Mouse (Mus musculus): ENCODE measurements around the gene Jmjd6. TPM values are rescaled to one million over a fixed set of nuclear protein-coding genes. Genes with fewer than 3 reads are reported as not detected.

Jmjd6 gene
- polyA plus RNA-seq, 1 experiment from 2014 or later: 102 TPM

GRCm38 (mm10) chr11:116814076-116814883 is 29.0 kb downstream of the Jmjd6 start:
- DNase-seq (ENCODE audit: low spot score) (peak; percentile 51), ATAC-seq (replicated peaks; ENCODE audit: low FRiP score) (0 out of 2 replicates have a peak, but pooled peaks have one; percentile 21)
- Histone ChIP-seq H3K4me3 (ENCODE audit: low read depth, low read length) (no peak overlapping the region), H3K9me3 (ENCODE audit: control insufficient read depth, low read length) (no peaks in the 10 kb centered on the region), H3K27ac (ENCODE audit: low read depth, low read length) (peak overlapping the region; percentile 66), H3K4me1 (replicated peaks; ENCODE audit: control insufficient read depth, insufficient read depth, low read length) (peaks cover 38% of the 10 kb centered on the region), H3K36me3 (ENCODE audit: control insufficient read depth, insufficient read depth, low read length) (no peaks in the 10 kb centered on the region), H3K27me3 (replicated peaks; ENCODE audit: control insufficient read depth, insufficient read depth, low read length) (no peaks in the 10 kb centered on the region; the same call in 1 of the 2 replicates), H3K4me2 (peak overlapping the region; percentile 20; the same call in 1 of the 2 replicates), H3K9ac (ENCODE audit: low read depth, low read length) (no peak overlapping the region)
- 28% methylated on average over 20 of the region's 20 CpGs for WGBS

DNA sequence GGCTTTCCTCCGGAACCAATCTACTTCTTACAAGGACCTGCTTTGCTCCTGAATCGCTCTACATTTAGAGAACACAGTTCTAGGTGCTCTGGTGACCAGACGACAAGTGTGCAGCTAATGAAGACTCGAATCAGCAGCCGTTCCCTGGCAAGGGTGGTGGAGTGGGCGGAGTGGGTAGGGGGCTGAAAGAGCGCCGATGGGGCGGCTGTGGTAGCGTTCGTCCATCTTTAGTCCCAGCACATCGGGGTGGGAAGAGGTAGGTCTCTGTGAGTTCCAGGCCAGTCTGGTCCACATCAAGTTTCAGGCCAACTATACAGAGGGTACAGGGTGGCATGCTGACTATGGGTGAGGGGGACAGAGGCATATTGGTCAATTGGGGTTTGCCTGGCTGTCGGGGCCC is 29.6 kb downstream of the Jmjd6 start:
- no peak overlapping the region for H3K4me3 ChIP-seq (ENCODE audit: low read depth, low read length)
- no peak overlapping the region for H3K9ac ChIP-seq (ENCODE audit: low read depth, low read length)
- peak overlapping the region; percentile 66; the same call in 1 of the 2 replicates for H3K27ac ChIP-seq (ENCODE audit: low read depth, low read length)
- ATAC-seq (replicated peaks; ENCODE audit: low FRiP score) (no peak), DNase-seq (ENCODE audit: low spot score) (no peak)
- no peak overlapping the region for H3K4me2 ChIP-seq
- H3K9me3 ChIP-seq (ENCODE audit: control insufficient read depth, low read length): no peaks in the 10 kb centered on the region
- H3K36me3 ChIP-seq (ENCODE audit: control insufficient read depth, insufficient read depth, low read length): no peaks in the 10 kb centered on the region
- no peaks in the 10 kb centered on the region; the same call in 1 of the 2 replicates for H3K27me3 ChIP-seq (replicated peaks; ENCODE audit: control insufficient read depth, insufficient read depth, low read length)
- WGBS: 81% methylated on average over 13 of the region's 13 CpGs
- H3K4me1 ChIP-seq (replicated peaks; ENCODE audit: control insufficient read depth, insufficient read depth, low read length): peaks cover 38% of the 10 kb centered on the region

DNA sequence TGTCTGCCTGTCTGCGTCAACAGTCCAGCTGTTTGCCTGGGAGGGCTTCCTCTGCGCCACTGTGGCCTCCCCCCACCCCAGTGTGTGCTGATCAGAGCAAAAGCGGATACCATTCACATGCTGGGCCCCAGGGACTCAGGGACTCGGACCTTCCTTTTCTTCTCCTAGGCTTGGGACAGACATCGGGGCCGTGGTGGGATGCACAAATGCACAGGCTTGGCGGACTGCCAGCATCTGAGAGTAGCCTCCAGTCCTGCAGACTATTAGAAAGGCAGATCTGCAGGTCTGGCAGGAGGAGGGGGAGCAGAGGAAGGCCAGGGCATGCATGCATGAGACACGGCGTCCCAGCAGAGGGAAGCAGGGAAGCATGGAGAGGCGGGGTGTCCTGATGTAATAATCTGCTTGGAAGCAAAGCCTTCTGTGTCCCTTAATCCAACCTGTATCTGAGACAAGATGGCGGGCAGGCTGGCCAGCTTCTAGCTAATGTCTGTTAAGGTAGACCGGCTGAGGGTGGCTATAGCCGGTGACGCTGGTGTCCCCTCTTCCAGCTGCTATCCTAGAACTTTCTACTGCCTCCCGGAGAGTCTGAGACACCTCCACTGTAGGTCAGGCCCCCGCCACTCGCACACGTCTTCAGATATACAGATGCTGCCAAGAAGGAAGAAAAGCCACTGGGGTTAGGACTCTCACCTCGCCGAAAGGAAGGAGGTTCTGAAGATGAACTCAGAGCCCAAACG is 30.3 kb downstream of the Jmjd6 start:
- Histone ChIP-seq H3K9me3 (ENCODE audit: control insufficient read depth, low read length) (no peaks in the 10 kb centered on the region), H3K9ac (ENCODE audit: low read depth, low read length) (no peak overlapping the region), H3K4me1 (replicated peaks; ENCODE audit: control insufficient read depth, insufficient read depth, low read length) (peaks cover 39% of the 10 kb centered on the region), H3K4me2 (no peak overlapping the region), H3K36me3 (ENCODE audit: control insufficient read depth, insufficient read depth, low read length) (no peaks in the 10 kb centered on the region), H3K4me3 (ENCODE audit: low read depth, low read length) (no peak overlapping the region), H3K27ac (ENCODE audit: low read depth, low read length) (peak overlapping the region; percentile 4; the same call in 1 of the 2 replicates), H3K27me3 (replicated peaks; ENCODE audit: control insufficient read depth, insufficient read depth, low read length) (no peaks in the 10 kb centered on the region; the same call in 1 of the 2 replicates)
- 0 out of 2 replicates have a peak, but pooled peaks have one; percentile 23 for ATAC-seq (replicated peaks; ENCODE audit: low FRiP score)
- peak; percentile 45 for DNase-seq (ENCODE audit: low spot score)
- 71% methylated on average over 21 of the region's 21 CpGs for WGBS

- H3K9me3 ChIP-seq (ENCODE audit: control insufficient read depth, low read length): no peaks in the 10 kb centered on the region
- DNase-seq (ENCODE audit: low spot score): peak; percentile 60
- WGBS: 20% methylated on average over 31 of the region's 32 CpGs
- H3K4me2 ChIP-seq: peak overlapping the region; percentile 71
- H3K4me3 ChIP-seq (ENCODE audit: low read depth, low read length): peak overlapping the region; percentile 38
- ATAC-seq (replicated peaks; ENCODE audit: low FRiP score): peak; percentile 58
- peak overlapping the region; percentile 32; the same call in 1 of the 2 replicates for H3K27ac ChIP-seq (ENCODE audit: low read depth, low read length)
- H3K9ac ChIP-seq (ENCODE audit: low read depth, low read length): no peak overlapping the region
- no peaks in the 10 kb centered on the region for H3K36me3 ChIP-seq (ENCODE audit: control insufficient read depth, insufficient read depth, low read length)
- peaks cover 41% of the 10 kb centered on the region for H3K4me1 ChIP-seq (replicated peaks; ENCODE audit: control insufficient read depth, insufficient read depth, low read length)
- no peaks in the 10 kb centered on the region; the same call in 1 of the 2 replicates for H3K27me3 ChIP-seq (replicated peaks; ENCODE audit: control insufficient read depth, insufficient read depth, low read length)
These were observed 32.0 kb downstream of the Jmjd6 start for GRCm38 (mm10) chr11:116810983-116811901.

GRCm38 (mm10) chr11:116810528-116810927 is 32.7 kb downstream of the Jmjd6 start:
- no peaks in the 10 kb centered on the region for H3K9me3 ChIP-seq (ENCODE audit: control insufficient read depth, low read length)
- no peak overlapping the region for H3K4me3 ChIP-seq (ENCODE audit: low read depth, low read length)
- no peak overlapping the region for H3K4me2 ChIP-seq
- H3K4me1 ChIP-seq (replicated peaks; ENCODE audit: control insufficient read depth, insufficient read depth, low read length): peaks cover 41% of the 10 kb centered on the region
- no peak for ATAC-seq (replicated peaks; ENCODE audit: low FRiP score)
- H3K36me3 ChIP-seq (ENCODE audit: control insufficient read depth, insufficient read depth, low read length): no peaks in the 10 kb centered on the region
- H3K27ac ChIP-seq (ENCODE audit: low read depth, low read length): no peak overlapping the region
- no peak for DNase-seq (ENCODE audit: low spot score)
- WGBS: 76% methylated on average over 11 of the region's 11 CpGs
- H3K27me3 ChIP-seq (replicated peaks; ENCODE audit: control insufficient read depth, insufficient read depth, low read length): no peaks in the 10 kb centered on the region; the same call in 1 of the 2 replicates
- no peak overlapping the region for H3K9ac ChIP-seq (ENCODE audit: low read depth, low read length)

- H3K27me3 ChIP-seq (replicated peaks; ENCODE audit: control insufficient read depth, insufficient read depth, low read length): no peaks in the 10 kb centered on the region; the same call in 1 of the 2 replicates
- no peaks in the 10 kb centered on the region for H3K36me3 ChIP-seq (ENCODE audit: control insufficient read depth, insufficient read depth, low read length)
- DNase-seq (ENCODE audit: low spot score): no peak
- H3K9me3 ChIP-seq (ENCODE audit: control insufficient read depth, low read length): no peaks in the 10 kb centered on the region
- no peak overlapping the region for H3K9ac ChIP-seq (ENCODE audit: low read depth, low read length)
- H3K4me3 ChIP-seq (ENCODE audit: low read depth, low read length): no peak overlapping the region
- H3K27ac ChIP-seq (ENCODE audit: low read depth, low read length): no peak overlapping the region
- no peak overlapping the region for H3K4me2 ChIP-seq
- H3K4me1 ChIP-seq (replicated peaks; ENCODE audit: control insufficient read depth, insufficient read depth, low read length): peaks cover 32% of the 10 kb centered on the region
- WGBS: 79% methylated on average over 8 of the region's 8 CpGs
- no peak for ATAC-seq (replicated peaks; ENCODE audit: low FRiP score)
These were observed 33.7 kb downstream of the Jmjd6 start for GRCm38 (mm10) chr11:116809520-116809919.

DNA sequence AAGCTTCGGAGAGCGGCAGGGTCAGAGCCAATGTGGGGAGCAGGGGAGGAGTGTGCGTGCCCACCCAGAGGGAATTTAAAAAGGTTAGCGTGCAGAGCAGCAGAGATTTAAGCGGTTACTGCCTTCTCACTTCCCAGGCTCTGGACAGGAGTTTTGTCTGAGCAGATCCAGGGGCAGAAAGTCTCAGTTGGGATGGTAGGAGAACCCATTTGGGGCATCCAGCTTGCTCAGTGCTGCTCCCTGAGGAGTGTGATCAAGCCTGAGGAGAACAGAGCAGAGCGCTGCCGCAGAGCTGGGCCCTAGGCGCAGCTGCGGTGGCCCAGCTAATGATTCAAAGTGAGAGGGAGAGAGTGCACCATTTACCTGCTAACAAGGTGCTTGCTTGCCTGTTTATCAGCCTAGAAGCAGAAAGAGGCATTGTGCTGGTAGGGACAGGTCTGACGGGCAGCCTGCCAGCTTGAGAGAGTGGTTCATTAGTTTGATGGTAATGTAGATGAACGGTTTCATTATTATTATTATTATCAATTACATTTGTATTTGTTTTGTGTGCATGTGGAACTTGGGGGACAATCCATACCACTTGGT is 34.3 kb downstream of the Jmjd6 start:
- WGBS: 77% methylated on average over 11 of the region's 11 CpGs
- no peak overlapping the region for H3K4me2 ChIP-seq

More for the DNA sequence above, 34.3 kb downstream of the Jmjd6 start:
- no peak overlapping the region for H3K9ac ChIP-seq (ENCODE audit: low read depth, low read length)
- H3K4me3 ChIP-seq (ENCODE audit: low read depth, low read length): no peak overlapping the region
- no peaks in the 10 kb centered on the region for H3K9me3 ChIP-seq (ENCODE audit: control insufficient read depth, low read length)
- H3K36me3 ChIP-seq (ENCODE audit: control insufficient read depth, insufficient read depth, low read length): no peaks in the 10 kb centered on the region
- no peak for DNase-seq (ENCODE audit: low spot score)
- no peak for ATAC-seq (replicated peaks; ENCODE audit: low FRiP score)
- peaks cover 25% of the 10 kb centered on the region for H3K4me1 ChIP-seq (replicated peaks; ENCODE audit: control insufficient read depth, insufficient read depth, low read length)
- H3K27ac ChIP-seq (ENCODE audit: low read depth, low read length): no peak overlapping the region
- no peaks in the 10 kb centered on the region; the same call in 1 of the 2 replicates for H3K27me3 ChIP-seq (replicated peaks; ENCODE audit: control insufficient read depth, insufficient read depth, low read length)

Measured in liver, embryonic 11.5 days (tissue).